Mouse (Mus musculus) heart, adult 2 months (tissue): ENCODE measurements around the gene Mcpt1.
"Not testable (repeated sequence)": the region's sequence is repeated elsewhere in the genome, so short reads cannot be mapped to it uniquely, and the experiment has no call there.

Source experiments
- CTCF ChIP-seq: fragments of 200-600 bp; IDR thresholded peaks from 2 replicates; pipeline ENCODE4 v1.8.1; 2022; ENCODE audit warnings: antibody characterized with exemption, mild to moderate bottlenecking, moderate library complexity
- EP300 ChIP-seq: fragments of 200-500 bp; IDR thresholded peaks from 2 replicates; pipeline ENCODE4 v1.6.1; 2011; ENCODE audit warnings: low read depth, low read length, control low read depth; ENCODE audit not compliant: insufficient read depth
- POLR2A ChIP-seq: fragments of 200-500 bp; IDR thresholded peaks from 2 replicates; pipeline ENCODE4 v1.6.1; 2011; ENCODE audit warnings: mild to moderate bottlenecking, low read depth, low read length, control low read depth; ENCODE audit not compliant: insufficient read depth

DNA sequence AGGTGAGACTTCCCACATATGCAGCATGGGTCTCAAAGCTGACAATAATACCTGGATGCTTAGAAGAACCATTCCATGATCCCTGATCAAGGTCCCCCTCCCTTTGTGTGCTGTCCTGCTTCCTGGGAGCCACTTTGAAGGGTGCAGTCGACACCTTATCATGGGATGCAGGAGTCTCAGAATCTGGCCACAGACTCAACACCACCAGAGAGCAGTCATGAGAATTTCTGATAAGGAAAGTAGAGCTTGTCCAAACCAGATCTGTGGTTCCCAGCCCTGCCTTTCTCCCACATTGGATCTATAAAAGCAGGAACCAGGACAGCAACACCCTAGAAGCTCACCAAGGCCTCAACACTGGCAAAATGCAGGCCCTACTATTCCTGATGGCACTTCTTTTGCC, 24.0 kb downstream of the Mcpt1 start, which contains the start of gene Mcpt2:
- TF ChIP-seq CTCF, POLR2A, EP300: not testable (repeated sequence)
